Mouse (Mus musculus): ENCODE results near the gene Rab40c.
A peak's percentile ranks its signal among the peaks of the same experiment; 100 is the strongest.

Gene Rab40c

GRCm38 (mm10) chr17:25895891-25896290, 23.6 kb downstream of the Rab40c start:
- DNase-seq (ENCODE audit: low spot score in 2 of 2) = no peak

- DNase-seq (ENCODE audit: low spot score in 2 of 2) = no peak
Measured at GRCm38 (mm10) chr17:25895415-25895814, 24.1 kb downstream of the Rab40c start.

GRCm38 (mm10) chr17:25893975-25894617, 25.4 kb downstream of the Rab40c start:
- peak; percentile 43 to 76 for DNase-seq (ENCODE audit: low spot score in 2 of 2)

GRCm38 (mm10) chr17:25888837-25889236, 30.7 kb downstream of the Rab40c start:
- no peak for DNase-seq (ENCODE audit: low spot score in 2 of 2)

- DNase-seq (ENCODE audit: low spot score in 2 of 2) = no peak
Measured at GRCm38 (mm10) chr17:25887467-25887866, 32.1 kb downstream of the Rab40c start.

GRCm38 (mm10) chr17:25886806-25887205, 32.7 kb downstream of the Rab40c start:
- DNase-seq (ENCODE audit: low spot score in 2 of 2) = no peak

- peak in 1 of 2 experiments; percentile 37 for DNase-seq (ENCODE audit: low spot score in 2 of 2)
Measured at GRCm38 (mm10) chr17:25885636-25886035, 33.9 kb downstream of the Rab40c start.

- no peak for DNase-seq (ENCODE audit: low spot score in 2 of 2)
Measured at GRCm38 (mm10) chr17:25883824-25884223, 35.7 kb downstream of the Rab40c start.

GRCm38 (mm10) chr17:25883268-25883667, 36.3 kb downstream of the Rab40c start:
- no peak for DNase-seq (ENCODE audit: low spot score in 2 of 2)

- no peak for DNase-seq (ENCODE audit: low spot score in 2 of 2)
Measured at GRCm38 (mm10) chr17:25882306-25882705, 37.2 kb downstream of the Rab40c start.

GRCm38 (mm10) chr17:25881691-25882090, 37.8 kb downstream of the Rab40c start:
- no peak for DNase-seq (ENCODE audit: low spot score in 2 of 2)

- no peak for DNase-seq (ENCODE audit: low spot score in 2 of 2)
Measured at GRCm38 (mm10) chr17:25880913-25881641, 38.5 kb downstream of the Rab40c start.

- DNase-seq (ENCODE audit: low spot score in 2 of 2) = no peak
Measured at GRCm38 (mm10) chr17:25880196-25880910, 39.2 kb downstream of the Rab40c start, which contains the start of gene Wfikkn1. Gene Wfikkn1, minus strand, starts transcription at chr17:25880858.

GRCm38 (mm10) chr17:25879750-25880149, 39.8 kb downstream of the Rab40c start:
- DNase-seq (ENCODE audit: low spot score in 2 of 2) = no peak

GRCm38 (mm10) chr17:25879261-25879660, 40.3 kb downstream of the Rab40c start:
- no peak for DNase-seq (ENCODE audit: low spot score in 2 of 2)

- DNase-seq (ENCODE audit: low spot score in 2 of 2) = no peak
Measured at GRCm38 (mm10) chr17:25878611-25879180, 40.8 kb downstream of the Rab40c start.

- no peak for DNase-seq (ENCODE audit: low spot score in 2 of 2)
Measured at GRCm38 (mm10) chr17:25877741-25878610, 41.6 kb downstream of the Rab40c start.

- DNase-seq (ENCODE audit: low spot score in 2 of 2) = no peak
Measured at GRCm38 (mm10) chr17:25877025-25877424, 42.5 kb downstream of the Rab40c start.

- no peak for DNase-seq (ENCODE audit: low spot score in 2 of 2)
Measured at GRCm38 (mm10) chr17:25876347-25876915, 43.1 kb downstream of the Rab40c start.

GRCm38 (mm10) chr17:25875171-25876136, 44.1 kb downstream of the Rab40c start:
- DNase-seq (ENCODE audit: low spot score in 2 of 2) = peak; percentile 81

Data from thymus, postnatal 10 days (tissue).